Mouse (Mus musculus): Measurements from ENCODE around the gene Znhit2. TPM values are rescaled to one million over a fixed set of nuclear protein-coding genes. Genes with fewer than 3 reads are reported as not detected.
A peak's percentile ranks its signal among the peaks of the same experiment; 100 is the strongest.

The Znhit2 gene
- polyA plus RNA-seq, 1 experiment from 2014 or later = 28.6 TPM

GRCm38 (mm10) chr19:6056696-6057095 is 4.3 kb upstream of the Znhit2 start:
- no peaks in the 10 kb centered on the region for H3K27me3 ChIP-seq (ENCODE audit: control insufficient read depth, insufficient read depth, low read depth, low read length)
- peak overlapping the region; percentile 61 for H3K4me2 ChIP-seq (ENCODE audit: low read depth, low read length)
- no peak for ATAC-seq (ENCODE audit: low read depth)
- peak overlapping the region; percentile 86 for H3K4me3 ChIP-seq (ENCODE audit: low read length)
- no peak overlapping the region for H3K27ac ChIP-seq (ENCODE audit: low read length)
- H3K4me1 ChIP-seq (replicated peaks; ENCODE audit: control insufficient read depth, insufficient read depth, low read length) = peaks cover 14% of the 10 kb centered on the region
- H3K36me3 ChIP-seq (ENCODE audit: control insufficient read depth, insufficient read depth, low read length) = peaks cover 39% of the 10 kb centered on the region
- 42% methylated on average over 4 of the region's 4 CpGs for WGBS
- H3K9ac ChIP-seq (ENCODE audit: low read length) = peak overlapping the region; percentile 89
- H3K9me3 ChIP-seq (ENCODE audit: control insufficient read depth, low read length) = no peaks in the 10 kb centered on the region

- H3K36me3 ChIP-seq (ENCODE audit: control insufficient read depth, insufficient read depth, low read length) = peaks cover 31% of the 10 kb centered on the region
- no peaks in the 10 kb centered on the region for H3K27me3 ChIP-seq (ENCODE audit: control insufficient read depth, insufficient read depth, low read depth, low read length)
- peaks cover 21% of the 10 kb centered on the region for H3K4me1 ChIP-seq (replicated peaks; ENCODE audit: control insufficient read depth, insufficient read depth, low read length)
- ATAC-seq (ENCODE audit: low read depth) = peak; percentile 91
- H3K4me3 ChIP-seq (ENCODE audit: low read length) = peak within 1 kb of the TSS; percentile 86
- H3K9me3 ChIP-seq (ENCODE audit: control insufficient read depth, low read length) = no peaks in the 10 kb centered on the region
- H3K9ac ChIP-seq (ENCODE audit: low read length) = peak within 1 kb of the TSS; percentile 92
- under 1% methylated on average over 63 of the region's 63 CpGs for WGBS
- peak within 1 kb of the TSS; percentile 78 for H3K4me2 ChIP-seq (ENCODE audit: low read depth, low read length)
- peak within 1 kb of the TSS; percentile 70 for H3K27ac ChIP-seq (ENCODE audit: low read length)
These were observed 3.5 kb upstream of the Znhit2 start, which contains the start of the genes Mrpl49 and Fau for GRCm38 (mm10) chr19:6057313-6058096. Mrpl49 (minus strand) TSS chr19:6057785. Fau (plus strand) TSS chr19:6057844.

GRCm38 (mm10) chr19:6058513-6058912 is 2.5 kb upstream of the Znhit2 start:
- Histone ChIP-seq H3K4me1 (replicated peaks; ENCODE audit: control insufficient read depth, insufficient read depth, low read length) (peaks cover 24% of the 10 kb centered on the region), H3K9me3 (ENCODE audit: control insufficient read depth, low read length) (no peaks in the 10 kb centered on the region), H3K27me3 (ENCODE audit: control insufficient read depth, insufficient read depth, low read depth, low read length) (no peaks in the 10 kb centered on the region), H3K4me3 (ENCODE audit: low read length) (peak overlapping the region; percentile 86), H3K36me3 (ENCODE audit: control insufficient read depth, insufficient read depth, low read length) (peaks cover 23% of the 10 kb centered on the region), H3K9ac (ENCODE audit: low read length) (peak overlapping the region; percentile 92), H3K4me2 (ENCODE audit: low read depth, low read length) (peak overlapping the region; percentile 78), H3K27ac (ENCODE audit: low read length) (no peak overlapping the region)
- WGBS = 32% methylated on average over 4 of the region's 5 CpGs
- no peak for ATAC-seq (ENCODE audit: low read depth)

- no peaks in the 10 kb centered on the region for H3K27me3 ChIP-seq (ENCODE audit: control insufficient read depth, insufficient read depth, low read depth, low read length)
- peak overlapping the region; percentile 78 for H3K4me2 ChIP-seq (ENCODE audit: low read depth, low read length)
- no peak for ATAC-seq (ENCODE audit: low read depth)
- no peak overlapping the region for H3K9ac ChIP-seq (ENCODE audit: low read length)
- WGBS = 76% methylated on average over 5 of the region's 5 CpGs
- H3K36me3 ChIP-seq (ENCODE audit: control insufficient read depth, insufficient read depth, low read length) = peaks cover 19% of the 10 kb centered on the region
- H3K4me1 ChIP-seq (replicated peaks; ENCODE audit: control insufficient read depth, insufficient read depth, low read length) = peaks cover 24% of the 10 kb centered on the region
- H3K9me3 ChIP-seq (ENCODE audit: control insufficient read depth, low read length) = no peaks in the 10 kb centered on the region
- H3K4me3 ChIP-seq (ENCODE audit: low read length) = peak overlapping the region; percentile 86
- no peak overlapping the region for H3K27ac ChIP-seq (ENCODE audit: low read length)
These were observed 2.0 kb upstream of the Znhit2 start for GRCm38 (mm10) chr19:6058966-6059365.

GRCm38 (mm10) chr19:6061641-6062302 is 780 bp downstream of the Znhit2 start:
- Histone ChIP-seq H3K4me1 (replicated peaks; ENCODE audit: control insufficient read depth, insufficient read depth, low read length) (peaks cover 22% of the 10 kb centered on the region), H3K27ac (ENCODE audit: low read length) (peak overlapping the region; percentile 88), H3K36me3 (ENCODE audit: control insufficient read depth, insufficient read depth, low read length) (0 out of 2 replicates have a peak, but pooled peaks cover 9% of the 10 kb centered on the region), H3K27me3 (ENCODE audit: control insufficient read depth, insufficient read depth, low read depth, low read length) (no peaks in the 10 kb centered on the region), H3K9me3 (ENCODE audit: control insufficient read depth, low read length) (no peaks in the 10 kb centered on the region), H3K4me3 (ENCODE audit: low read length) (peak overlapping the region; percentile 89), H3K9ac (ENCODE audit: low read length) (peak overlapping the region; percentile 93), H3K4me2 (ENCODE audit: low read depth, low read length) (peak overlapping the region; percentile 83)
- ATAC-seq (ENCODE audit: low read depth) = no peak
- WGBS = under 1% methylated on average over 44 of the region's 44 CpGs

GRCm38 (mm10) chr19:6062418-6062817 is 1.4 kb downstream of the Znhit2 start:
- H3K9ac ChIP-seq (ENCODE audit: low read length) = peak overlapping the region; percentile 93
- 41% methylated on average over 5 of the region's 5 CpGs for WGBS
- no peak overlapping the region for H3K27ac ChIP-seq (ENCODE audit: low read length)
- H3K9me3 ChIP-seq (ENCODE audit: control insufficient read depth, low read length) = no peaks in the 10 kb centered on the region
- peak overlapping the region; percentile 83 for H3K4me2 ChIP-seq (ENCODE audit: low read depth, low read length)
- no peaks in the 10 kb centered on the region for H3K27me3 ChIP-seq (ENCODE audit: control insufficient read depth, insufficient read depth, low read depth, low read length)
- peaks cover 27% of the 10 kb centered on the region for H3K4me1 ChIP-seq (replicated peaks; ENCODE audit: control insufficient read depth, insufficient read depth, low read length)
- no peak for ATAC-seq (ENCODE audit: low read depth)
- H3K4me3 ChIP-seq (ENCODE audit: low read length) = peak overlapping the region; percentile 89
- H3K36me3 ChIP-seq (ENCODE audit: control insufficient read depth, insufficient read depth, low read length) = 0 out of 2 replicates have a peak, but pooled peaks cover 9% of the 10 kb centered on the region

- no peak overlapping the region for H3K4me3 ChIP-seq (ENCODE audit: low read length)
- H3K4me1 ChIP-seq (replicated peaks; ENCODE audit: control insufficient read depth, insufficient read depth, low read length) = peaks cover 31% of the 10 kb centered on the region
- no peak for ATAC-seq (ENCODE audit: low read depth)
- H3K36me3 ChIP-seq (ENCODE audit: control insufficient read depth, insufficient read depth, low read length) = 0 out of 2 replicates have a peak, but pooled peaks cover 9% of the 10 kb centered on the region
- H3K4me2 ChIP-seq (ENCODE audit: low read depth, low read length) = no peak overlapping the region
- H3K27me3 ChIP-seq (ENCODE audit: control insufficient read depth, insufficient read depth, low read depth, low read length) = no peaks in the 10 kb centered on the region
- WGBS = 93% methylated on average over 6 of the region's 6 CpGs
- H3K9me3 ChIP-seq (ENCODE audit: control insufficient read depth, low read length) = no peaks in the 10 kb centered on the region
- no peak overlapping the region for H3K9ac ChIP-seq (ENCODE audit: low read length)
- no peak overlapping the region for H3K27ac ChIP-seq (ENCODE audit: low read length)
These were observed 2.1 kb downstream of the Znhit2 start for GRCm38 (mm10) chr19:6063081-6063480.

- no peaks in the 10 kb centered on the region for H3K9me3 ChIP-seq (ENCODE audit: control insufficient read depth, low read length)
- no peak for ATAC-seq (ENCODE audit: low read depth)
- H3K27ac ChIP-seq (ENCODE audit: low read length) = no peak overlapping the region
- peak overlapping the region; percentile 64 for H3K9ac ChIP-seq (ENCODE audit: low read length)
- WGBS = 29% methylated on average over 5 of the region's 5 CpGs
- H3K36me3 ChIP-seq (ENCODE audit: control insufficient read depth, insufficient read depth, low read length) = peaks cover 15% of the 10 kb centered on the region
- H3K4me3 ChIP-seq (ENCODE audit: low read length) = peak overlapping the region; percentile 49
- H3K27me3 ChIP-seq (ENCODE audit: control insufficient read depth, insufficient read depth, low read depth, low read length) = no peaks in the 10 kb centered on the region
- peaks cover 27% of the 10 kb centered on the region for H3K4me1 ChIP-seq (replicated peaks; ENCODE audit: control insufficient read depth, insufficient read depth, low read length)
- peak overlapping the region; percentile 93 for H3K4me2 ChIP-seq (ENCODE audit: low read depth, low read length)
These were observed 5.6 kb downstream of the Znhit2 start for GRCm38 (mm10) chr19:6066571-6066970.

- WGBS = under 1% methylated on average over 30 of the region's 30 CpGs
- peak; percentile 53 for ATAC-seq (ENCODE audit: low read depth)
- peak overlapping the region; percentile 49 for H3K4me3 ChIP-seq (ENCODE audit: low read length)
- H3K27ac ChIP-seq (ENCODE audit: low read length) = peak overlapping the region; percentile 41
- H3K27me3 ChIP-seq (ENCODE audit: control insufficient read depth, insufficient read depth, low read depth, low read length) = no peaks in the 10 kb centered on the region
- peak overlapping the region; percentile 64 for H3K9ac ChIP-seq (ENCODE audit: low read length)
- peak overlapping the region; percentile 93 for H3K4me2 ChIP-seq (ENCODE audit: low read depth, low read length)
- H3K9me3 ChIP-seq (ENCODE audit: control insufficient read depth, low read length) = no peaks in the 10 kb centered on the region
- H3K36me3 ChIP-seq (ENCODE audit: control insufficient read depth, insufficient read depth, low read length) = peaks cover 15% of the 10 kb centered on the region
- peaks cover 24% of the 10 kb centered on the region for H3K4me1 ChIP-seq (replicated peaks; ENCODE audit: control insufficient read depth, insufficient read depth, low read length)
These were observed 6.2 kb downstream of the Znhit2 start for GRCm38 (mm10) chr19:6067011-6067723.

Measured in lung, embryonic 16.5 days (tissue).